Mouse (Mus musculus): ENCODE data around the gene Prpf19. TPM values are rescaled to one million over a fixed set of nuclear protein-coding genes. Genes with fewer than 3 reads are reported as not detected.
A peak's percentile ranks its signal among the peaks of the same experiment; 100 is the strongest.

Gene Prpf19
- polyA plus RNA-seq, 1 experiment from 2014 or later = 55.3 TPM

DNA sequence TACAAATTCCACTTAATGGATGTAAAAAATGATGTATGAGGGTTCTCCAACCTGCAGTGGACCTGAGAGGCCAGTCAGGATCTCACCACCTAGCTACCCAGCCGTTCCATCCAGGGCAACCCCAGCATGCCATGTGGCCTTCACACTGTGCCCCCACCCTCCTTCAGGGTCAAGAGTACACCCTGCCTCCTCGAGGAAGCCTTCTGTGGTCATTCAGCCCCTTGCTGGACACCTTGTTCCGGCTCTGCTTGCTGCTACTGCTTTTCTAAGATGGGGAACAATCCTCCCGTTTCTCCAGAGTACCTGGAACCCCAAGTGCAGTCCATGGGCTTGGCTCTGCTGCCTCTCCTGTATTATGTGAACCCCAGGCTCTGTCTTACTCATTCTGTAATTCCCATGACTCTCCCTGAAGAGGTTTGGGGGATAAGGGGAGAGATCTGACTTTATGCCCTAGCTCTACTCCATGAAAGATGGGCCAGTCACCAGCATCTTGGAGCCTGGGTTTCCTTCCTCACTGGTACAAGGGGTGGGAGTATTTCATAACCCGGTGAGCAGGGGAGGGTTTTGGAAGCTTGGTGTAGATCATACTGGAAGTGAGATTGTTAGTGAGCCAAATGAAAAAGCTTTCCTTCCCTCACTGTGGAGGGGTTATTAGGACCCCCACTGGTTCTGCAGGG, 26.9 kb upstream of the Prpf19 start:
- peak overlapping the region; percentile 67 for H3K4me3 ChIP-seq (ENCODE audit: low read depth, low read length)
- H3K9me3 ChIP-seq (ENCODE audit: control insufficient read depth, low read length) = no peaks in the 10 kb centered on the region
- DNase-seq (ENCODE audit: low spot score) = no peak
- H3K4me2 ChIP-seq (ENCODE audit: low read depth, severe bottlenecking) = peak overlapping the region; percentile 85
- no peak overlapping the region for H3K27ac ChIP-seq (replicated peaks; ENCODE audit: low read depth, low read length)
- H3K4me1 ChIP-seq (ENCODE audit: control insufficient read depth, insufficient read depth, low read length) = peaks cover 10% of the 10 kb centered on the region
- H3K27me3 ChIP-seq (ENCODE audit: control insufficient read depth, insufficient read depth, low read length) = no peaks in the 10 kb centered on the region
- no peak for ATAC-seq (ENCODE audit: insufficient number of reproducible peaks, low FRiP score, low TSS enrichment, low read depth)
- 32% methylated on average over 5 of the region's 5 CpGs for WGBS
- peaks cover 27% of the 10 kb centered on the region for H3K36me3 ChIP-seq (ENCODE audit: control insufficient read depth, insufficient read depth, low read length)
- H3K9ac ChIP-seq (ENCODE audit: low read length) = peak overlapping the region; percentile 96

DNA sequence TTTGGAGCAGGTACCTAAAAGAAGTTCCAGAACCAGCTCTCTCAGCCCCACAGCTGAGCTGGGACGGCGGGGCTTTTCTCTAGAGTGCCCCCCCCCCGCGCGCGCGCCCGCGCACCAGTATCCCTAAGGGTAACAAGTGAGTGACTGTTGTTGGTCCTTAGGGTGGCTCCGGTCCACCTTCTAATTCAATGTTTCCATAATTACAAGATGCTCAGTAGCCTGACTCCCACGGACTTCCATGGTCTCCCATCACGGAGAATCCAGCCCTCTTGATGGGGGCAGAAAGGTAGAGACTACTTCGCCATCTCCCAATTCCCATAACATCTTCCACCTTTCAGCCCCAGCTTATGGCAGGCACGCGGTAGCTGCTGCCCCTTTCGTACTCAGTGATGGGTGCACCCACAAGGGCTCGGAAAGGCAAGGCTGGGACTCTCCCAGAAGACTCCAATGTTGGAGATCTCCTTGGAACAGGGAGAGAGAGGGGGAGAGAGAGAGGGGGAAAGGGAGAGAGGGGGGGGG, 26.3 kb upstream of the Prpf19 start:
- peak; percentile 11; the same call in 1 of the 2 replicates for ATAC-seq (ENCODE audit: insufficient number of reproducible peaks, low FRiP score, low TSS enrichment, low read depth)
- Histone ChIP-seq H3K4me1 (ENCODE audit: control insufficient read depth, insufficient read depth, low read length) (peaks cover 10% of the 10 kb centered on the region), H3K27ac (replicated peaks; ENCODE audit: low read depth, low read length) (no peak overlapping the region), H3K9me3 (ENCODE audit: control insufficient read depth, low read length) (no peaks in the 10 kb centered on the region), H3K36me3 (ENCODE audit: control insufficient read depth, insufficient read depth, low read length) (peaks cover 27% of the 10 kb centered on the region), H3K9ac (ENCODE audit: low read length) (peak overlapping the region; percentile 96), H3K4me3 (ENCODE audit: low read depth, low read length) (peak overlapping the region; percentile 67), H3K27me3 (ENCODE audit: control insufficient read depth, insufficient read depth, low read length) (no peaks in the 10 kb centered on the region), H3K4me2 (ENCODE audit: low read depth, severe bottlenecking) (peak overlapping the region; percentile 85)
- DNase-seq (ENCODE audit: low spot score) = peak; percentile 56
- WGBS = 1% methylated on average over 17 of the region's 17 CpGs

DNA sequence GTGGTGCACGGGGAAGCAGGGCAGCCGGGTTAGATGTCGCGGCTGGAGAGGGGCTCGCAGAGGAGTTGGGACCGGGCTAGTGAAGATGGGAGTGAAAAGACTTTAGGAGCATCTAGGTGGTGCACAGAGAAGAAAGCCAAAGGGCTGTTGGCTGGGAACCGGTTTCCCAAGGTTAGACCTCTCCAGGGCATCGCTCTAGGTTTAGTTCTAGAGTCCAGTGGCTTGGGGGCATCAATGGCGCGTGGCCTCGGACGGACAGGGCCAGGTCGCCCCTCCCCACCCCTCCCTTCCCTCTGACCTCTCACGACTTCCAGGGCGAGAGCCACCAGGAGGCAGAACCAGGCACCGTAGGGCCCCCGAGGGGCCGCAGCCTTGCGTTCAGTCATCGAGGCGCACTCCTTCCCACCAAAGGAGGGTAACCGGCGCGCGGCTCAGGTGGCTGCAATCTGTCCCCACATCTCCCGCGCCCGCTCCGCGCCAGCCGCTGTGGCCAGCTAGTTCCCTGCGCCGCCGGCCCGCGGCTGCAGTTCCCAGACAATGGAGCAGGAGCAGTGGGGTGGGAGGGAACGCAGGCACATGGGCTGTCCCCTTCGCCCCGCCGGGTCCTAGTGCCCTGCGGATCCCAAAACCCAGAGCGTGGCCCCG, 25.7 kb upstream of the Prpf19 start:
- WGBS = under 1% methylated on average over 43 of the region's 43 CpGs
- Histone ChIP-seq H3K4me3 (ENCODE audit: low read depth, low read length) (peak overlapping the region; percentile 67), H3K27me3 (ENCODE audit: control insufficient read depth, insufficient read depth, low read length) (no peaks in the 10 kb centered on the region)

GRCm38 (mm10) chr19:10869886-10870527, 25.0 kb upstream of the Prpf19 start, which contains the start of gene Tmem132a:
Gene Tmem132a, minus strand, starts transcription at chr19:10869940.
- ATAC-seq (ENCODE audit: insufficient number of reproducible peaks, low FRiP score, low TSS enrichment, low read depth) (peak; percentile 22), DNase-seq (ENCODE audit: low spot score) (no peak)
- no peaks in the 10 kb centered on the region for H3K27me3 ChIP-seq (ENCODE audit: control insufficient read depth, insufficient read depth, low read length)
- peak within 1 kb of the TSS; percentile 67 for H3K4me3 ChIP-seq (ENCODE audit: low read depth, low read length)
- H3K4me2 ChIP-seq (ENCODE audit: low read depth, severe bottlenecking) = peak within 1 kb of the TSS; percentile 85
- no peaks in the 10 kb centered on the region for H3K9me3 ChIP-seq (ENCODE audit: control insufficient read depth, low read length)
- 3% methylated on average over 8 of the region's 8 CpGs for WGBS
- peak within 1 kb of the TSS; percentile 88 for H3K27ac ChIP-seq (replicated peaks; ENCODE audit: low read depth, low read length)
- H3K9ac ChIP-seq (ENCODE audit: low read length) = peak within 1 kb of the TSS; percentile 96
- H3K4me1 ChIP-seq (ENCODE audit: control insufficient read depth, insufficient read depth, low read length) = peaks cover 10% of the 10 kb centered on the region
- H3K36me3 ChIP-seq (ENCODE audit: control insufficient read depth, insufficient read depth, low read length) = peaks cover 24% of the 10 kb centered on the region

More for the DNA sequence above, 25.7 kb upstream of the Prpf19 start:
- Histone ChIP-seq H3K9me3 (ENCODE audit: control insufficient read depth, low read length) (no peaks in the 10 kb centered on the region), H3K4me2 (ENCODE audit: low read depth, severe bottlenecking) (peak overlapping the region; percentile 85), H3K36me3 (ENCODE audit: control insufficient read depth, insufficient read depth, low read length) (peaks cover 27% of the 10 kb centered on the region), H3K9ac (ENCODE audit: low read length) (peak overlapping the region; percentile 96), H3K4me1 (ENCODE audit: control insufficient read depth, insufficient read depth, low read length) (peaks cover 10% of the 10 kb centered on the region), H3K27ac (replicated peaks; ENCODE audit: low read depth, low read length) (peak overlapping the region; percentile 88)
- DNase-seq (ENCODE audit: low spot score) (peak; percentile 91), ATAC-seq (ENCODE audit: insufficient number of reproducible peaks, low FRiP score, low TSS enrichment, low read depth) (peak; percentile 90)

DNA sequence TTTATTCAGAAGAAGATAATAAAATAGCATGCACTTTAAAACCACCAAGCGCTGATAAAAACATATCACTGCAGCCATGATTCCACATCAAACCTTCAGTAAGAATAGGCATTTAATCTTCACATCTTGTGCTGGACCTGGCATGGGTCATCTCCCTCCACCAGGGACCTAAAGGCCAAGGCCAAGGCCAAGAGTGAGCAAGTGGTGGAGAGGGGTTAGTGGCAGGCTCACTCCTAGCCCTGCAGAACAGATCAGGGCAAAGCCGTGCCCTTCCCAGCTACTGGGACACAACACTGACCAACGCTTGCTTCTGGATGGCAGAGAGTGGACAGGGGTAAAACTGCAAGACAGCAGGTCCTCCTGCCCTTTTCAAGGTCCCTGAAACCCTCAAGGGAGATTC, 24.4 kb upstream of the Prpf19 start:
- H3K27ac ChIP-seq (replicated peaks; ENCODE audit: low read depth, low read length) = no peak overlapping the region
- H3K9me3 ChIP-seq (ENCODE audit: control insufficient read depth, low read length) = no peaks in the 10 kb centered on the region
- 92% methylated on average over 3 of the region's 3 CpGs for WGBS
- H3K27me3 ChIP-seq (ENCODE audit: control insufficient read depth, insufficient read depth, low read length) = no peaks in the 10 kb centered on the region
- H3K9ac ChIP-seq (ENCODE audit: low read length) = no peak overlapping the region
- H3K4me2 ChIP-seq (ENCODE audit: low read depth, severe bottlenecking) = no peak overlapping the region
- H3K36me3 ChIP-seq (ENCODE audit: control insufficient read depth, insufficient read depth, low read length) = peaks cover 20% of the 10 kb centered on the region
- no peak overlapping the region for H3K4me3 ChIP-seq (ENCODE audit: low read depth, low read length)
- peaks cover 10% of the 10 kb centered on the region for H3K4me1 ChIP-seq (ENCODE audit: control insufficient read depth, insufficient read depth, low read length)
- DNase-seq (ENCODE audit: low spot score) (no peak), ATAC-seq (ENCODE audit: insufficient number of reproducible peaks, low FRiP score, low TSS enrichment, low read depth) (no peak)

GRCm38 (mm10) chr19:10871328-10871961, 23.6 kb upstream of the Prpf19 start:
- peaks cover 10% of the 10 kb centered on the region for H3K4me1 ChIP-seq (ENCODE audit: control insufficient read depth, insufficient read depth, low read length)
- H3K27ac ChIP-seq (replicated peaks; ENCODE audit: low read depth, low read length) = no peak overlapping the region
- no peaks in the 10 kb centered on the region for H3K9me3 ChIP-seq (ENCODE audit: control insufficient read depth, low read length)
- WGBS = 80% methylated on average over 14 of the region's 14 CpGs
- H3K4me2 ChIP-seq (ENCODE audit: low read depth, severe bottlenecking) = no peak overlapping the region
- DNase-seq (ENCODE audit: low spot score) (no peak), ATAC-seq (ENCODE audit: insufficient number of reproducible peaks, low FRiP score, low TSS enrichment, low read depth) (no peak)
- H3K9ac ChIP-seq (ENCODE audit: low read length) = no peak overlapping the region
- H3K4me3 ChIP-seq (ENCODE audit: low read depth, low read length) = no peak overlapping the region
- no peaks in the 10 kb centered on the region for H3K27me3 ChIP-seq (ENCODE audit: control insufficient read depth, insufficient read depth, low read length)
- H3K36me3 ChIP-seq (ENCODE audit: control insufficient read depth, insufficient read depth, low read length) = peaks cover 15% of the 10 kb centered on the region

DNA sequence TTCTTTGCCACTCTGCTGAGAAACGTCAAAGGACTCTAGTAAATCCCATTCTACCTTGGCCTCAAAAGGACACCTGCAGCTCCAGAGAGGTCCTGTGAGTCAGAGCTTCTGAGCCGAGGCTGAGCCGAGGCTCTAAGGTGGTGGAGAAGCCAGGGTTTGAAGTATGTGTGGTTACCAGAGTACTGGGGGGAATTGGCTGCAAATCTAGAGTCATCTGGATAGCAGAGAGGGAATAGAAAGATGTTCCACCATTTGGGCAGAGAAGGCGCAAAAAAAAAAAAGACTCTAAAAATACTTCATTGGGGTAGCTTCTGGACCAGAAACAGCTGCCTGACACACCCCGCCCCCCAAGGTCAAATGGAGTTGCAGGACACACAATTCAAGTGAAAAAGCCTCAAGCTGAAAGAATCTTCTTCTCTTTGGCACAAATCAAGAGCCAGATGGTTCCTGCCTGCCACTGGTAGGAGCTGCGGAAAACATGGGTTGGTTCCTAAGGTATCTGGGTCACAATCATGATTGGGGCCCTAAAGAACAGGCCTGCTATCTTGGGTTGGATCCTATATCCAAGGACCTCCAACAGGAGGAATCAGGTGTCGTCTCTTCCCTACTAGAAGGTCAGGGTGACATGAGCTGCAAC, 16.7 kb upstream of the Prpf19 start:
- Histone ChIP-seq H3K4me2 (ENCODE audit: low read depth, severe bottlenecking) (no peak overlapping the region), H3K27me3 (ENCODE audit: control insufficient read depth, insufficient read depth, low read length) (no peaks in the 10 kb centered on the region), H3K9ac (ENCODE audit: low read length) (no peak overlapping the region), H3K4me3 (ENCODE audit: low read depth, low read length) (no peak overlapping the region), H3K27ac (replicated peaks; ENCODE audit: low read depth, low read length) (no peak overlapping the region), H3K36me3 (ENCODE audit: control insufficient read depth, insufficient read depth, low read length) (peaks cover 9% of the 10 kb centered on the region; the same call in 1 of the 2 replicates), H3K9me3 (ENCODE audit: control insufficient read depth, low read length) (no peaks in the 10 kb centered on the region), H3K4me1 (ENCODE audit: control insufficient read depth, insufficient read depth, low read length) (peaks cover 10% of the 10 kb centered on the region; the same call in 1 of the 2 replicates)
- DNase-seq (ENCODE audit: low spot score) (no peak), ATAC-seq (ENCODE audit: insufficient number of reproducible peaks, low FRiP score, low TSS enrichment, low read depth) (no peak)
- 90% methylated on average over 7 of the region's 7 CpGs for WGBS

Measured in limb, embryonic 11.5 days (tissue).